Mouse (Mus musculus): ENCODE data around the gene Tmem184a. TPM values are rescaled to one million over a fixed set of nuclear protein-coding genes. Genes with fewer than 3 reads are reported as not detected.

Gene Tmem184a
- polyA plus RNA-seq (2016; fragmentation: Nextera tagmentation; extraction: Ambion mirVana): 0.79 and 1.0 TPM in 2 replicates

- H3K36me3 ChIP-seq: peaks cover 37% of the 10 kb centered on the region
- H3K4me1 ChIP-seq (replicated peaks): peaks cover 14% of the 10 kb centered on the region; the same call in 1 of the 2 replicates
- peaks cover 23% of the 10 kb centered on the region for H3K27me3 ChIP-seq
- no peak for ATAC-seq (ENCODE audit: insufficient number of reproducible peaks, insufficient read depth, low FRiP score, low TSS enrichment, low read depth)
- no peaks in the 10 kb centered on the region for H3K9me3 ChIP-seq
- no peak within 1 kb of the TSS for H3K4me2 ChIP-seq
- no peak within 1 kb of the TSS for H3K27ac ChIP-seq
- no peak within 1 kb of the TSS for H3K4me3 ChIP-seq (replicated peaks)
- 89% methylated on average over 9 of the region's 9 CpGs for WGBS
- no peak within 1 kb of the TSS for H3K9ac ChIP-seq (replicated peaks)
These were observed at the start of gene Tmem184a for GRCm38 (mm10) chr5:139819538-139820181. Tmem184a (minus strand) TSS chr5:139819917.

GRCm38 (mm10) chr5:139862759-139863158, 43.0 kb upstream of the Tmem184a start:
- H3K4me1 ChIP-seq (replicated peaks): no peaks in the 10 kb centered on the region
- no peaks in the 10 kb centered on the region; the same call in none of the 2 replicates for H3K27me3 ChIP-seq
- H3K36me3 ChIP-seq: no peaks in the 10 kb centered on the region
- no peak overlapping the region for H3K4me3 ChIP-seq (replicated peaks)
- WGBS: 66% methylated on average over 4 of the region's 4 CpGs
- ATAC-seq (ENCODE audit: insufficient number of reproducible peaks, insufficient read depth, low FRiP score, low TSS enrichment, low read depth): no peak
- no peak overlapping the region for H3K4me2 ChIP-seq
- H3K9ac ChIP-seq (replicated peaks): no peak overlapping the region
- H3K27ac ChIP-seq: no peak overlapping the region
- H3K9me3 ChIP-seq: no peaks in the 10 kb centered on the region

DNA sequence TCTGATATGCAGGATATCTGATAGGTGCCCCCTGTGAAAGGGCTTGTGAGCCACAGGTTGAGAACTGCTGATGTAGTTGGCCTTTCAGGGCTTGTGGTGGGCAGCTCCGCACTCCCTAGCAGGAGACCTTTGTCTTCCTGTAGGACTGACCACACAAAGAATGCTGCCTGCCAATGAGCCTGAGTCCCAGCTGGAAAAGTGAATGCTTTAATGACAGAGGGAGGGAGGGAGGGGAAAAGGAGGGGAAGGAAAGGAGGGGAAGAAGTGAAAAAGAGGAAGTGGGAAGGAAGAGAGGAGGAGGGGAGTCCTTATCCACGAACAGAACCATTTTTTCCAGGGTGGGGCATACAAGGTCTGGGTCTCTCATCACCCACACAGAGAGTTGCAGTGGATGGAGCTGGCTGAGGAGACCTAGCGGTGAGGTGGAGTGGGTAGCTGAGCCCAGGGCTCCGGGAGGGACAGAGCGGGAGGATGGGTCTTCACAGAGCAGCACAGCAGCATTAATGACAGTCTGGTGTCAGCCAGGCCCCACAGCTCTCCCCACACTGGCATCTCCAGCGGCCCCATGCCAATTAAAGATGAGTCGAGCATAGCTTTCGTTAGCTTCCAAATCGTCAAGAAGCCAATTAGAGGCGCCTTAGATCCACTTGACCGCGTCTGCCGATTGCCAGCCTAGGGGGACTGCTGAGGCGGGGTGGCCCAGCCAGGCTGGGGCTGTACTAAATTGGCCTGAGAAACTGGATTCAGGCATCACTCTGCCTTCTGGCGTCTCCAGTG, 40.8 kb upstream of the Tmem184a start:
- no peak for ATAC-seq (ENCODE audit: insufficient number of reproducible peaks, insufficient read depth, low FRiP score, low TSS enrichment, low read depth)
- 40% methylated on average over 15 of the region's 15 CpGs for WGBS
- no peak overlapping the region for H3K27ac ChIP-seq

DNA sequence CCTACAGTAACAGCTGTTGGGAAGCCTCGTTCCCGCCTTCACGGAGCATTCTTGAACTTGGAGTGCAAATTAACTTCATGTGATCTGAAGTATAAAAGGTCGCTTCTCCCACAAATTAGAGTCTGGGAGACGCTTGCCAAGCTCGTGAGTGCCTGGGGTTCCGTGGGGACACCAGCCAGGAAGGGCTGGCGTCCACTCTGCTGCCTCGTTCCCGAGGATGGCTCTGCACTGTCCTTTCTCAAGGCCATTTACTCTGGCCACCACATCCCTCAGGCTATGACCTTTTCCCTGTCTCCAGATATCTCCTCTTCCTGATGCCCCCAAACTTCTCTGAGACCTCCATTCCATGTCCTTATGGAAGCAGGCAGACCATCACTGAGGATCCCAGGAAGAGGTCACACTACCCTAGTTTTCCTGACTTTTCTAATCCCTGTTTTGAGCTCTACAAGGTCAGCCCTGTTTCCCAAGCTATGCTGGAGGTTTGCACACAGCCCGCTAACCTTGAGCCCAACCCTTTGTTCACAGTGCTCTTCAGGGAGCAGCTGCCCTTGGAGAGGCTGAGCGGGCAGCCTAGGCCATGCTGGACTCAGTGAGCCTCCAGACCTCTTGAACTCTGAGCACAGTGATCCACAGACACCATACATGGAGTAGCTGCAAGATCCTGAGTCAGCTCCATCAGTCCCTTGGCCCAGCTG, 30.1 kb upstream of the Tmem184a start:
- no peak overlapping the region for H3K4me2 ChIP-seq
- no peak overlapping the region for H3K27ac ChIP-seq
- peaks cover 20% of the 10 kb centered on the region for H3K4me1 ChIP-seq (replicated peaks)
- H3K27me3 ChIP-seq: 0 out of 2 replicates have a peak, but pooled peaks cover 6% of the 10 kb centered on the region
- no peak for ATAC-seq (ENCODE audit: insufficient number of reproducible peaks, insufficient read depth, low FRiP score, low TSS enrichment, low read depth)
- H3K9me3 ChIP-seq: peaks cover 6% of the 10 kb centered on the region
- no peaks in the 10 kb centered on the region for H3K36me3 ChIP-seq
- H3K9ac ChIP-seq (replicated peaks): no peak overlapping the region
- H3K4me3 ChIP-seq (replicated peaks): no peak overlapping the region
- WGBS: 76% methylated on average over 12 of the region's 12 CpGs

More for the DNA sequence above, 40.8 kb upstream of the Tmem184a start:
- no peaks in the 10 kb centered on the region for H3K9me3 ChIP-seq
- H3K36me3 ChIP-seq: no peaks in the 10 kb centered on the region
- H3K27me3 ChIP-seq: no peaks in the 10 kb centered on the region; the same call in 1 of the 2 replicates
- H3K4me1 ChIP-seq (replicated peaks): no peaks in the 10 kb centered on the region
- no peak overlapping the region for H3K9ac ChIP-seq (replicated peaks)
- no peak overlapping the region for H3K4me2 ChIP-seq
- no peak overlapping the region for H3K4me3 ChIP-seq (replicated peaks)

GRCm38 (mm10) chr5:139839142-139839541, 19.4 kb upstream of the Tmem184a start:
- peaks cover 2% of the 10 kb centered on the region; the same call in 1 of the 2 replicates for H3K9me3 ChIP-seq
- 0 out of 2 replicates have a peak, but pooled peaks cover 6% of the 10 kb centered on the region for H3K4me1 ChIP-seq (replicated peaks)
- H3K36me3 ChIP-seq: no peaks in the 10 kb centered on the region
- no peak for ATAC-seq (ENCODE audit: insufficient number of reproducible peaks, insufficient read depth, low FRiP score, low TSS enrichment, low read depth)
- no peak overlapping the region for H3K4me3 ChIP-seq (replicated peaks)
- H3K27ac ChIP-seq: no peak overlapping the region
- peaks cover 5% of the 10 kb centered on the region; the same call in 1 of the 2 replicates for H3K27me3 ChIP-seq
- 56% methylated on average over 3 of the region's 3 CpGs for WGBS
- H3K4me2 ChIP-seq: no peak overlapping the region
- no peak overlapping the region for H3K9ac ChIP-seq (replicated peaks)

- ATAC-seq (ENCODE audit: insufficient number of reproducible peaks, insufficient read depth, low FRiP score, low TSS enrichment, low read depth): no peak
- Histone ChIP-seq H3K36me3 (no peaks in the 10 kb centered on the region), H3K4me1 (replicated peaks) (0 out of 2 replicates have a peak, but pooled peaks cover 6% of the 10 kb centered on the region), H3K4me3 (replicated peaks) (no peak overlapping the region), H3K9ac (replicated peaks) (no peak overlapping the region), H3K9me3 (no peaks in the 10 kb centered on the region), H3K27me3 (peaks cover 5% of the 10 kb centered on the region; the same call in 1 of the 2 replicates), H3K27ac (no peak overlapping the region), H3K4me2 (no peak overlapping the region)
- WGBS: 22% methylated on average over 2 of the region's 2 CpGs
These were observed 18.8 kb upstream of the Tmem184a start for GRCm38 (mm10) chr5:139838476-139838892.

- Histone ChIP-seq H3K9me3 (no peaks in the 10 kb centered on the region), H3K4me3 (replicated peaks) (no peak overlapping the region)
- WGBS: 82% methylated on average over 7 of the region's 7 CpGs
These were observed 16.0 kb upstream of the Tmem184a start for GRCm38 (mm10) chr5:139835706-139836105.

DNA sequence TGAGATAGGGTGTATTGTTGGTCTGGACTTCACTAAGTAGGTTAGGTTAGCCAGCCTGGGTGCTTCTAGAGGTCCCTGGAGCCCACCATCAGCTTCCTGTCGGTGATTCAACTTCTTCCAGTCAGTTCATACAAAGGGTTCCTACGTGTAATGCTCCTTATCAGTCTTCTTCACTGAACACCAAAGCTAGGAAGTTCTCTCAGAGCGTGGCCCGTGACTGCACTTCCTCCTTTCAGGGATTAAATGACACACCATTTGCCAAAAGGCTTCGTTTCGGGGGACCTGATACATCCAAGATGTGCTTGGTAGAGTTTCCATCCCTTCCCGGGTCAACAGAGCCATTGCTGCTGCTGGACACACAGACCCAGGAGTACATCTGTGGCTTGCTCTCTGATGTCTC, 12.4 kb upstream of the Tmem184a start:
- no peak for ATAC-seq (ENCODE audit: insufficient number of reproducible peaks, insufficient read depth, low FRiP score, low TSS enrichment, low read depth)
- Histone ChIP-seq H3K9me3 (no peaks in the 10 kb centered on the region), H3K4me2 (no peak overlapping the region), H3K27me3 (peaks cover 3% of the 10 kb centered on the region; the same call in 1 of the 2 replicates), H3K36me3 (no peaks in the 10 kb centered on the region), H3K27ac (no peak overlapping the region), H3K4me3 (replicated peaks) (no peak overlapping the region), H3K4me1 (replicated peaks) (no peaks in the 10 kb centered on the region), H3K9ac (replicated peaks) (no peak overlapping the region)
- WGBS: 79% methylated on average over 7 of the region's 7 CpGs

More at GRCm38 (mm10) chr5:139835706-139836105, 16.0 kb upstream of the Tmem184a start:
- Histone ChIP-seq H3K4me2 (no peak overlapping the region), H3K36me3 (no peaks in the 10 kb centered on the region), H3K27me3 (peaks cover 3% of the 10 kb centered on the region; the same call in 1 of the 2 replicates), H3K4me1 (replicated peaks) (0 out of 2 replicates have a peak, but pooled peaks cover 6% of the 10 kb centered on the region), H3K9ac (replicated peaks) (no peak overlapping the region), H3K27ac (no peak overlapping the region)
- no peak for ATAC-seq (ENCODE audit: insufficient number of reproducible peaks, insufficient read depth, low FRiP score, low TSS enrichment, low read depth)

- no peaks in the 10 kb centered on the region for H3K9me3 ChIP-seq
- no peak for ATAC-seq (ENCODE audit: insufficient number of reproducible peaks, insufficient read depth, low FRiP score, low TSS enrichment, low read depth)
- H3K27ac ChIP-seq: no peak overlapping the region
- H3K36me3 ChIP-seq: no peaks in the 10 kb centered on the region
- no peak overlapping the region for H3K9ac ChIP-seq (replicated peaks)
- 88% methylated on average over 3 of the region's 3 CpGs for WGBS
- peaks cover 4% of the 10 kb centered on the region for H3K4me1 ChIP-seq (replicated peaks)
- H3K27me3 ChIP-seq: peaks cover under 1% of the 10 kb centered on the region; the same call in 1 of the 2 replicates
- H3K4me2 ChIP-seq: no peak overlapping the region
- no peak overlapping the region for H3K4me3 ChIP-seq (replicated peaks)
These were observed 11.0 kb upstream of the Tmem184a start for GRCm38 (mm10) chr5:139830734-139831133.

DNA sequence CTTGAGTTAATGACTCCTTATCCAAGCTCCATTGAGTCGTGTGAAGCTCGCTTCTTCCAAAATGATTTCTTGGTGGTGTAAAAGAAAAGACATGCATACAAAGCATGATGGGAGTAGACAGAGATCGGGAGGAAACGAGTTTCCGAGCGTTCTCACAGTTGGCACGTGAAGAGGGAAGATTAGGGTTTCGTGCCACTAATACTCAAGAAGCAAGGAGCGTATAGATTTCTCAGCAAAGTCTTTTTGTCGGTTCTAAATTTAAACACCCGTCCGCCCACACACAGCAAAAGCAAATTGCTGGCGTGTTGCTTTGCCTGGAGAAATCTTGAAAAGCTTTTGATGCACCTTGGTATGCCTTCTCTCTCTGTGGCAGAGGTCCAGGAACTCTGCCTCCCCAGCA, 9.7 kb upstream of the Tmem184a start:
- H3K27me3 ChIP-seq: no peaks in the 10 kb centered on the region
- WGBS: 81% methylated on average over 13 of the region's 13 CpGs
- ATAC-seq (ENCODE audit: insufficient number of reproducible peaks, insufficient read depth, low FRiP score, low TSS enrichment, low read depth): no peak
- peaks cover 5% of the 10 kb centered on the region for H3K36me3 ChIP-seq
- no peak overlapping the region for H3K4me2 ChIP-seq
- H3K4me1 ChIP-seq (replicated peaks): peaks cover 11% of the 10 kb centered on the region
- H3K4me3 ChIP-seq (replicated peaks): no peak overlapping the region
- H3K9ac ChIP-seq (replicated peaks): no peak overlapping the region
- H3K9me3 ChIP-seq: no peaks in the 10 kb centered on the region
- H3K27ac ChIP-seq: no peak overlapping the region

DNA sequence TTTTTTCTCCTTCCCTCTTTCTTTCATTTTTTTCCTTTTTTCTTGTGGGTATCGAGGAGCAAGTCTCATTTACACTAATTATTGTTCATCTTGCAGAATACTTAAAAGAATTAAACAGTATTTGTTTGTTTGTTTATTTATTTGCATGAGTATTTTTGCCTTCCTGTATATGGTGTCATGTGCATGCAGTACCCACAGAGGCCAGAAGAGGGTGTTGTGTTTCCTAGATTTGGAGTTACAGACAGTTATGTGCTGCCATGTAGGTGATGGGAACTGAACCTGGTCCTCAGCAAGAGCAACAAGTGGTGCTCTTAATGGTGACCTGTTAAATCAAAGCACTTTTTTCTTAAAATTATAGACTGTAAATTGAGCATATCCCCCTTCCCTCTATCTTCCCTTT, 7.9 kb upstream of the Tmem184a start:
- no peak overlapping the region for H3K4me2 ChIP-seq
- H3K4me1 ChIP-seq (replicated peaks): peaks cover 14% of the 10 kb centered on the region
- no peak overlapping the region for H3K4me3 ChIP-seq (replicated peaks)
- H3K9ac ChIP-seq (replicated peaks): no peak overlapping the region
- 96% methylated on average over 1 of the region's 1 CpGs for WGBS
- ATAC-seq (ENCODE audit: insufficient number of reproducible peaks, insufficient read depth, low FRiP score, low TSS enrichment, low read depth): no peak
- H3K9me3 ChIP-seq: no peaks in the 10 kb centered on the region
- no peak overlapping the region for H3K27ac ChIP-seq
- H3K27me3 ChIP-seq: no peaks in the 10 kb centered on the region
- peaks cover 20% of the 10 kb centered on the region for H3K36me3 ChIP-seq

Measured in limb, embryonic 12.5 days (tissue).